In the genomic region with DNA sequence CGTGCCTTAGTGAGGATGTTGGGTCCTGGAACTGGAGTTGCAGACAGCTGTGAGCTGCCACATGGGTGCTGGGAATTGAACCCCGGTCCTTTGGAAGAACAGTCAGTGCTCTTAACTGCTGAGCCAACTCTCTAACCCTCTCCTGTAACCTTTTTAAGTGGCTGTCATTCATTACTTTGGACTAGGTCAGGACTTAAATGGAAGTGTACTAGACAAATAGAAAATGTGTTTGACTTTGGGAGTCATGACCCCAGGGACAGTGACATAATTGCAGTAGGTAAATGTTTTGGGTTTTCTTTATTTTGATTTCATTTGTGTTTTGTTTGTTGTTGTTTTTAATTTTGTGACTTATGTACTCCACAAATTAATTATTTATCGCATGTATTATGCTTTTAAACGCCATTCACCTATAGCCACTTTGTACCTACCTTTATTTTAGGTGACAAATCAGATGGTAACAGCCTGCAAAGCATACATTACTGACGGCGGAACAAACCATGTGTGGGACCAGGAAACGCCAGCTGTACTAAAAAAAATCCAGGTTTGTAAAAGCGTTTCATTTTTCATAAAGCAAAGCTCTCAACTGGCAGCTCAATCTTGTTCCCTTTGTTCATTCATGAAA, we compare ENCODE assay signal across 8 mouse cellular contexts. TPM values are rescaled to one million over a fixed set of nuclear protein-coding genes. Genes with fewer than 3 reads are reported as not detected.
DNase-seq lines count a peak whose midpoint lies in the region; ATAC-seq and TF ChIP-seq lines count a peak whose summit lies in the region.

No protein-coding gene starts in this region.

- H3K79me2 ChIP-seq in myocyte (ENCODE audit: control insufficient read depth, insufficient read depth): no peaks in the 10 kb centered on the region

- no peaks in the 10 kb centered on the region for H3K4me1 ChIP-seq in kidney, postnatal 0 days (replicated peaks; ENCODE audit: insufficient read depth, low read length)
- no peaks in the 10 kb centered on the region for H3K4me1 ChIP-seq in forebrain, embryonic 11.5 days (replicated peaks; ENCODE audit: control insufficient read depth, insufficient read depth, low read length)
- H3K4me1 ChIP-seq in limb, embryonic 11.5 days (ENCODE audit: control insufficient read depth, insufficient read depth, low read length): 0 out of 2 replicates have a peak, but pooled peaks cover 8% of the 10 kb centered on the region

- peak overlapping the region; percentile 33 for H3K4me3 ChIP-seq in kidney, postnatal 0 days (replicated peaks; ENCODE audit: low read depth, low read length)
- H3K4me3 ChIP-seq in forebrain, embryonic 11.5 days (ENCODE audit: low read depth, low read length): peak overlapping the region; percentile 30
- peak overlapping the region; percentile 16; the same call in 1 of the 2 replicates for H3K4me3 ChIP-seq in limb, embryonic 11.5 days (ENCODE audit: low read depth, low read length)
- H3K4me3 ChIP-seq in myocyte: no peak overlapping the region

- H3K27me3 ChIP-seq in kidney, postnatal 0 days (ENCODE audit: insufficient read depth, low read length): no peaks in the 10 kb centered on the region
- H3K27me3 ChIP-seq in forebrain, embryonic 11.5 days (ENCODE audit: control insufficient read depth, insufficient read depth, low read length): no peaks in the 10 kb centered on the region
- no peaks in the 10 kb centered on the region for H3K27me3 ChIP-seq in limb, embryonic 11.5 days (ENCODE audit: control insufficient read depth, insufficient read depth, low read length)
- peaks cover 4% of the 10 kb centered on the region for H3K27me3 ChIP-seq in myocyte (ENCODE audit: control insufficient read depth, insufficient read depth, insufficient read length)

- H3K9ac ChIP-seq in kidney, postnatal 0 days (ENCODE audit: low read depth, low read length): peak overlapping the region; percentile 48; the same call in 1 of the 2 replicates
- peak overlapping the region; percentile 45 for H3K9ac ChIP-seq in forebrain, embryonic 11.5 days (ENCODE audit: low read length)
- H3K9ac ChIP-seq in limb, embryonic 11.5 days (ENCODE audit: low read length): no peak overlapping the region; the same call in 1 of the 2 replicates

- ATAC-seq in kidney, postnatal 0 days (replicated peaks; ENCODE audit: low FRiP score, low read depth): no peak
- ATAC-seq in forebrain, embryonic 11.5 days (replicated peaks; ENCODE audit: low FRiP score): no peak
- ATAC-seq in limb, embryonic 11.5 days (ENCODE audit: insufficient number of reproducible peaks, low FRiP score, low TSS enrichment, low read depth): no peak

- peak overlapping the region; percentile 64 for H3K4me2 ChIP-seq in kidney, postnatal 0 days (ENCODE audit: low read length)
- peak overlapping the region; percentile 48 for H3K4me2 ChIP-seq in forebrain, embryonic 11.5 days (ENCODE audit: low read depth, low read length, severe bottlenecking)
- H3K4me2 ChIP-seq in limb, embryonic 11.5 days (ENCODE audit: low read depth, severe bottlenecking): peak overlapping the region; percentile 45
- peak overlapping the region; percentile 15 for H3K4me2 ChIP-seq in myocyte (ENCODE audit: low read depth)

- no peak for TF ChIP-seq POLR2A in myocyte (IDR thresholded peaks at IDR 0.05; ENCODE audit: insufficient read length, low read depth)

- no peak for TF ChIP-seq CTCF in kidney, postnatal 0 days (IDR thresholded peaks at IDR 0.05; ENCODE audit: low read depth)

- no peak for DNase-seq in kidney, postnatal 0 days (ENCODE audit: low spot score)
- no peak for DNase-seq in kidney, postnatal 10 days
- no peak for DNase-seq in forebrain, embryonic 11.5 days (ENCODE audit: low spot score)
- no peak for DNase-seq in limb, embryonic 11.5 days (ENCODE audit: low spot score)
- DNase-seq in right cerebral cortex, postnatal 14 days: no peak
- DNase-seq in right cerebral cortex, adult 18-20 months: no peak
- DNase-seq in cerebellum, adult 18-20 months: no peak

- no peaks in the 10 kb centered on the region for H3K9me3 ChIP-seq in kidney, postnatal 0 days (replicated peaks; ENCODE audit: low read length)
- no peaks in the 10 kb centered on the region for H3K9me3 ChIP-seq in forebrain, embryonic 11.5 days (ENCODE audit: control insufficient read depth, low read length)
- H3K9me3 ChIP-seq in limb, embryonic 11.5 days (ENCODE audit: control insufficient read depth, low read length): no peaks in the 10 kb centered on the region

- H3K27ac ChIP-seq in kidney, postnatal 0 days: peak overlapping the region; percentile 56
- no peak overlapping the region for H3K27ac ChIP-seq in forebrain, embryonic 11.5 days (ENCODE audit: low read depth, low read length)
- no peak overlapping the region; the same call in 1 of the 2 replicates for H3K27ac ChIP-seq in limb, embryonic 11.5 days (replicated peaks; ENCODE audit: low read depth, low read length)

- no peaks in the 10 kb centered on the region for H3K36me3 ChIP-seq in kidney, postnatal 0 days (ENCODE audit: insufficient read depth, low read length)
- H3K36me3 ChIP-seq in forebrain, embryonic 11.5 days (ENCODE audit: control insufficient read depth, insufficient read depth, low read length): no peaks in the 10 kb centered on the region
- H3K36me3 ChIP-seq in limb, embryonic 11.5 days (ENCODE audit: control insufficient read depth, insufficient read depth, low read length): no peaks in the 10 kb centered on the region
- no peaks in the 10 kb centered on the region for H3K36me3 ChIP-seq in myocyte (ENCODE audit: control insufficient read depth, insufficient read depth)

- H3ac ChIP-seq in myocyte (ENCODE audit: control insufficient read depth, insufficient read length): no peak overlapping the region

- 53% methylated on average over 8 of the region's 8 CpGs for WGBS in kidney, postnatal 0 days
- 63% methylated on average over 8 of the region's 8 CpGs for WGBS in forebrain, embryonic 11.5 days
- 64% methylated on average over 8 of the region's 8 CpGs for WGBS in limb, embryonic 11.5 days

TF ChIP-seq in myocyte, 11 proteins besides CTCF, POLR2A, EP300 and RAD21:
- TF ChIP-seq USF1 (IDR thresholded peaks at IDR 0.05; ENCODE audit: low read depth): no peak
- no peak for TF ChIP-seq E2F4 (IDR thresholded peaks at IDR 0.05; ENCODE audit: insufficient read depth)
- TF ChIP-seq MAX (IDR thresholded peaks at IDR 0.05; ENCODE audit: low read depth): no peak
- TF ChIP-seq MYOD1 (IDR thresholded peaks at IDR 0.05; ENCODE audit: control insufficient read depth in 1 of 3, insufficient read length in 2 of 3, low read depth in 2 of 3): no peak

RNA-seq across cellular contexts. Expression of gene Glo1, which starts 31.0 kb away (rescaled TPM):
- 247 and 249 TPM in 2 replicates for polyA plus RNA-seq in kidney, postnatal 0 days (2015; fragmentation: Nextera tagmentation; extraction: Ambion mirVana)
- 264 and 288 TPM in 2 replicates for polyA plus RNA-seq in forebrain, embryonic 11.5 days (2014; fragmentation: Nextera tagmentation; extraction: Ambion mirVana)
- polyA plus RNA-seq in limb, embryonic 11.5 days (2014; fragmentation: Nextera tagmentation; extraction: Ambion mirVana): 231 and 232 TPM in 2 replicates
- polyA plus RNA-seq in myocyte (2012; fragmentation: generic; extraction: Trizol): 181 TPM

RNA-seq across cellular contexts. Expression of gene Dnah8, which starts 33.5 kb away (rescaled TPM):
- polyA plus RNA-seq in kidney, postnatal 0 days (2015; fragmentation: Nextera tagmentation; extraction: Ambion mirVana): 0.43 TPM in 2 replicates
- 0.76 and 2.5 TPM in 2 replicates for polyA plus RNA-seq in forebrain, embryonic 11.5 days (2014; fragmentation: Nextera tagmentation; extraction: Ambion mirVana)
- polyA plus RNA-seq in limb, embryonic 11.5 days (2014; fragmentation: Nextera tagmentation; extraction: Ambion mirVana): 0.60 and 0.67 TPM in 2 replicates
- 0.08 TPM for polyA plus RNA-seq in myocyte (2012; fragmentation: generic; extraction: Trizol)
